Mouse (Mus musculus) hindbrain, embryonic 16.5 days (tissue): ENCODE results near the gene Pm20d1. TPM values are rescaled to one million over a fixed set of nuclear protein-coding genes. Genes with fewer than 3 reads are reported as not detected.

Experiments
- ATAC-seq: fragments of 200-750 bp; cut with Nextera tagmentation; 2 replicates; pipeline ENCODE4 v1.8.0; 2017; ENCODE audit warnings: moderate TSS enrichment, moderate library complexity
- H3K27ac ChIP-seq: fragments of 300-500 bp; sonication (generic); 2 replicates; pipeline ENCODE4 v1.5.1; 2014; ENCODE audit warnings: low read depth, mild to moderate bottlenecking, control low read depth, low read length, moderate library complexity
- H3K27me3 ChIP-seq: fragments of 300-500 bp; sonication (generic); replicated peaks from 2 replicates; pipeline ENCODE4 v1.6.1; 2014; ENCODE audit warnings: low read length; ENCODE audit not compliant: control insufficient read depth, insufficient read depth
- H3K36me3 ChIP-seq: fragments of 300-500 bp; sonication (generic); 2 replicates; pipeline ENCODE4 v1.6.1; 2014; ENCODE audit warnings: mild to moderate bottlenecking, low read length, moderate library complexity, mixed read lengths; ENCODE audit not compliant: control insufficient read depth, insufficient read depth
- H3K4me1 ChIP-seq: fragments of 300-500 bp; sonication (generic); 2 replicates; pipeline ENCODE4 v1.6.1; 2014; ENCODE audit warnings: low read depth, low read length; ENCODE audit not compliant: control insufficient read depth, insufficient read depth
- H3K4me2 ChIP-seq: fragments of 300-500 bp; sonication (generic); 2 replicates; pipeline ENCODE4 v1.6.1; 2014; ENCODE audit warnings: mild to moderate bottlenecking, low read length, control low read depth, moderate library complexity
- H3K4me3 ChIP-seq: fragments of 300-500 bp; sonication (generic); 2 replicates; pipeline ENCODE4 v1.5.1; 2014; ENCODE audit warnings: mild to moderate bottlenecking, low read length, control low read depth, moderate library complexity
- H3K9ac ChIP-seq: fragments of 300-500 bp; sonication (generic); 2 replicates; pipeline ENCODE4 v1.6.1; 2014; ENCODE audit warnings: low read depth, mild to moderate bottlenecking, control low read depth, low read length, moderate library complexity
- H3K9me3 ChIP-seq: fragments of 300-500 bp; sonication (generic); 2 replicates; pipeline ENCODE4 v1.6.1; 2014; ENCODE audit warnings: mild to moderate bottlenecking, low read length, moderate library complexity; ENCODE audit not compliant: control insufficient read depth
- WGBS: fragments of 180-500 bp; shearing (Covaris S2); extraction: QIAGEN DNeasy Blood & Tissue Kit; methylation state at CpG from one replicate; pipeline ENCODE4 v1.1.7; 2014; 5-methylcytosine and 5-hydroxymethylcytosine counted together
- polyA plus RNA-seq: library from polyadenylated mRNA; unstranded; fragments of >200 nt; fragmentation: Nextera tagmentation; extraction: Ambion mirVana; gene quantifications from 2 replicates; pipeline ENCODE4 v1.2.1, GENCODE M21; 2015

The Pm20d1 gene
- polyA plus RNA-seq, 1 experiment from 2014 or later: 0.41 TPM

GRCm38 (mm10) chr1:131757211-131757610, 40.0 kb upstream of the Pm20d1 start:
- no peaks in the 10 kb centered on the region for H3K9me3 ChIP-seq
- no peak overlapping the region for H3K9ac ChIP-seq
- H3K36me3 ChIP-seq: no peaks in the 10 kb centered on the region
- WGBS: 84% methylated on average over 6 of the region's 6 CpGs
- no peak overlapping the region for H3K4me3 ChIP-seq
- H3K4me2 ChIP-seq: no peak overlapping the region
- no peak for ATAC-seq
- no peak overlapping the region for H3K27ac ChIP-seq
- no peaks in the 10 kb centered on the region for H3K4me1 ChIP-seq
- H3K27me3 ChIP-seq: no peaks in the 10 kb centered on the region

- no peak overlapping the region for H3K4me2 ChIP-seq
- no peak for ATAC-seq
- H3K4me1 ChIP-seq: no peaks in the 10 kb centered on the region
- no peaks in the 10 kb centered on the region for H3K36me3 ChIP-seq
- no peaks in the 10 kb centered on the region for H3K27me3 ChIP-seq
- H3K4me3 ChIP-seq: no peak overlapping the region
- no peak overlapping the region for H3K9ac ChIP-seq
- no peak overlapping the region for H3K27ac ChIP-seq
- 41% methylated on average over 7 of the region's 7 CpGs for WGBS
- no peaks in the 10 kb centered on the region for H3K9me3 ChIP-seq
Observed at GRCm38 (mm10) chr1:131758796-131759195, 38.4 kb upstream of the Pm20d1 start.

- Histone ChIP-seq H3K4me1 (no peaks in the 10 kb centered on the region), H3K4me2 (no peak overlapping the region), H3K36me3 (no peaks in the 10 kb centered on the region), H3K9me3 (no peaks in the 10 kb centered on the region), H3K27ac (no peak overlapping the region), H3K4me3 (no peak overlapping the region), H3K9ac (no peak overlapping the region), H3K27me3 (no peaks in the 10 kb centered on the region)
- 68% methylated on average over 9 of the region's 9 CpGs for WGBS
- ATAC-seq: no peak
Observed at GRCm38 (mm10) chr1:131759667-131760427, 37.3 kb upstream of the Pm20d1 start.

- Histone ChIP-seq H3K36me3 (no peaks in the 10 kb centered on the region), H3K27ac (no peak overlapping the region), H3K9ac (no peak overlapping the region), H3K9me3 (no peaks in the 10 kb centered on the region), H3K4me3 (no peak overlapping the region), H3K4me2 (no peak overlapping the region), H3K27me3 (no peaks in the 10 kb centered on the region), H3K4me1 (peaks cover 1% of the 10 kb centered on the region; the same call in 1 of the 2 replicates)
- 84% methylated on average over 3 of the region's 3 CpGs for WGBS
- ATAC-seq: no peak
Observed at GRCm38 (mm10) chr1:131760428-131760820, 36.8 kb upstream of the Pm20d1 start.

GRCm38 (mm10) chr1:131761079-131761831, 35.9 kb upstream of the Pm20d1 start:
- Histone ChIP-seq H3K4me2 (no peak overlapping the region), H3K9ac (no peak overlapping the region), H3K9me3 (no peaks in the 10 kb centered on the region), H3K27me3 (no peaks in the 10 kb centered on the region), H3K36me3 (no peaks in the 10 kb centered on the region), H3K4me3 (no peak overlapping the region), H3K4me1 (peaks cover 2% of the 10 kb centered on the region; the same call in 1 of the 2 replicates), H3K27ac (no peak overlapping the region)
- ATAC-seq: no peak
- WGBS: 93% methylated on average over 13 of the region's 13 CpGs

GRCm38 (mm10) chr1:131763683-131764082, 33.5 kb upstream of the Pm20d1 start:
- H3K9me3 ChIP-seq: no peaks in the 10 kb centered on the region
- H3K4me2 ChIP-seq: no peak overlapping the region
- WGBS: 57% methylated on average over 9 of the region's 9 CpGs
- H3K36me3 ChIP-seq: no peaks in the 10 kb centered on the region
- H3K9ac ChIP-seq: no peak overlapping the region
- H3K4me1 ChIP-seq: peaks cover 2% of the 10 kb centered on the region; the same call in 1 of the 2 replicates
- no peak overlapping the region for H3K4me3 ChIP-seq
- ATAC-seq: no peak
- no peak overlapping the region for H3K27ac ChIP-seq
- no peaks in the 10 kb centered on the region for H3K27me3 ChIP-seq

GRCm38 (mm10) chr1:131764581-131765338, 32.4 kb upstream of the Pm20d1 start:
- H3K9ac ChIP-seq: no peak overlapping the region
- no peaks in the 10 kb centered on the region for H3K36me3 ChIP-seq
- H3K4me1 ChIP-seq: peaks cover 2% of the 10 kb centered on the region; the same call in 1 of the 2 replicates
- H3K4me3 ChIP-seq: no peak overlapping the region
- no peak overlapping the region for H3K27ac ChIP-seq
- 64% methylated on average over 8 of the region's 8 CpGs for WGBS
- no peak for ATAC-seq
- H3K9me3 ChIP-seq: no peaks in the 10 kb centered on the region
- H3K4me2 ChIP-seq: no peak overlapping the region
- no peaks in the 10 kb centered on the region for H3K27me3 ChIP-seq

GRCm38 (mm10) chr1:131765357-131766001, 31.7 kb upstream of the Pm20d1 start:
- H3K9me3 ChIP-seq: no peaks in the 10 kb centered on the region
- H3K4me2 ChIP-seq: peak overlapping the region; percentile 32; the same call in 1 of the 2 replicates
- no peak overlapping the region for H3K4me3 ChIP-seq
- H3K9ac ChIP-seq: no peak overlapping the region
- no peaks in the 10 kb centered on the region for H3K27me3 ChIP-seq
- H3K36me3 ChIP-seq: no peaks in the 10 kb centered on the region
- peak; percentile 58; the same call in 1 of the 2 replicates for ATAC-seq
- peaks cover 2% of the 10 kb centered on the region; the same call in 1 of the 2 replicates for H3K4me1 ChIP-seq
- 12% methylated on average over 11 of the region's 11 CpGs for WGBS
- H3K27ac ChIP-seq: no peak overlapping the region
